Mouse (Mus musculus): ENCODE data around the gene OR5BS1P. TPM values are rescaled to one million over a fixed set of nuclear protein-coding genes. Genes with fewer than 3 reads are reported as not detected.

Gene OR5BS1P
- polyA plus RNA-seq, 1 experiment from 2014 or later, result not detected

- Histone ChIP-seq H3K4me3 (ENCODE audit: low read depth, low read length) (no peak overlapping the region), H3K9me3 (ENCODE audit: control insufficient read depth, low read length) (no peaks in the 10 kb centered on the region), H3K27ac (ENCODE audit: low read depth, low read length) (no peak overlapping the region), H3K4me2 (replicated peaks; ENCODE audit: low read depth, low read length) (no peak overlapping the region), H3K4me1 (replicated peaks; ENCODE audit: control insufficient read depth, insufficient read depth, low read length) (no peaks in the 10 kb centered on the region), H3K36me3 (ENCODE audit: control insufficient read depth, insufficient read depth, low read length) (no peaks in the 10 kb centered on the region), H3K9ac (ENCODE audit: low read depth, low read length) (no peak overlapping the region), H3K27me3 (ENCODE audit: control insufficient read depth, insufficient read depth, low read length) (no peaks in the 10 kb centered on the region)
- WGBS, result 90% methylated on average over 2 of the region's 2 CpGs
- no peak for DNase-seq (ENCODE audit: low spot score)
- ATAC-seq (ENCODE audit: low FRiP score), result no peak
These were observed 21.6 kb downstream of the OR5BS1P start for GRCm38 (mm10) chr15:98491332-98491731.

- Histone ChIP-seq H3K9me3 (ENCODE audit: control insufficient read depth, low read length) (no peaks in the 10 kb centered on the region), H3K4me2 (replicated peaks; ENCODE audit: low read depth, low read length) (no peak within 1 kb of the TSS), H3K9ac (ENCODE audit: low read depth, low read length) (no peak within 1 kb of the TSS), H3K27ac (ENCODE audit: low read depth, low read length) (no peak within 1 kb of the TSS), H3K36me3 (ENCODE audit: control insufficient read depth, insufficient read depth, low read length) (no peaks in the 10 kb centered on the region), H3K4me3 (ENCODE audit: low read depth, low read length) (no peak within 1 kb of the TSS), H3K4me1 (replicated peaks; ENCODE audit: control insufficient read depth, insufficient read depth, low read length) (no peaks in the 10 kb centered on the region), H3K27me3 (ENCODE audit: control insufficient read depth, insufficient read depth, low read length) (no peaks in the 10 kb centered on the region)
- 69% methylated on average over 4 of the region's 4 CpGs for WGBS
- ATAC-seq (ENCODE audit: low FRiP score), result no peak
- no peak for DNase-seq (ENCODE audit: low spot score)
These were observed 22.4 kb downstream of the OR5BS1P start, which contains the start of gene Olfr279 for GRCm38 (mm10) chr15:98492102-98492501. Gene Olfr279 (plus strand): TSS chr15:98492402.

- DNase-seq (ENCODE audit: low spot score) (no peak), ATAC-seq (ENCODE audit: low FRiP score) (no peak)
- 85% methylated on average over 17 of the region's 17 CpGs for whole genome bisulfite sequencing
- H3K4me3 ChIP-seq (ENCODE audit: low read depth, low read length), result no peak overlapping the region
- H3K4me1 ChIP-seq (replicated peaks; ENCODE audit: control insufficient read depth, insufficient read depth, low read length), result no peaks in the 10 kb centered on the region
- H3K9me3 ChIP-seq (ENCODE audit: control insufficient read depth, low read length), result no peaks in the 10 kb centered on the region
- H3K4me2 ChIP-seq (replicated peaks; ENCODE audit: low read depth, low read length), result no peak overlapping the region
- H3K27ac ChIP-seq (ENCODE audit: low read depth, low read length), result no peak overlapping the region
- no peaks in the 10 kb centered on the region for H3K36me3 ChIP-seq (ENCODE audit: control insufficient read depth, insufficient read depth, low read length)
- no peak overlapping the region for H3K9ac ChIP-seq (ENCODE audit: low read depth, low read length)
- no peaks in the 10 kb centered on the region for H3K27me3 ChIP-seq (ENCODE audit: control insufficient read depth, insufficient read depth, low read length)
These were observed 27.9 kb downstream of the OR5BS1P start for GRCm38 (mm10) chr15:98497631-98498030.

GRCm38 (mm10) chr15:98503317-98503716, 33.6 kb downstream of the OR5BS1P start:
- H3K36me3 ChIP-seq (ENCODE audit: control insufficient read depth, insufficient read depth, low read length), result no peaks in the 10 kb centered on the region
- H3K27ac ChIP-seq (ENCODE audit: low read depth, low read length), result no peak overlapping the region
- no peaks in the 10 kb centered on the region for H3K27me3 ChIP-seq (ENCODE audit: control insufficient read depth, insufficient read depth, low read length)
- H3K9me3 ChIP-seq (ENCODE audit: control insufficient read depth, low read length), result no peaks in the 10 kb centered on the region
- DNase-seq (ENCODE audit: low spot score), result no peak
- 90% methylated on average over 3 of the region's 3 CpGs for WGBS
- H3K4me3 ChIP-seq (ENCODE audit: low read depth, low read length), result no peak overlapping the region
- H3K4me2 ChIP-seq (replicated peaks; ENCODE audit: low read depth, low read length), result no peak overlapping the region
- no peak overlapping the region for H3K9ac ChIP-seq (ENCODE audit: low read depth, low read length)
- no peaks in the 10 kb centered on the region for H3K4me1 ChIP-seq (replicated peaks; ENCODE audit: control insufficient read depth, insufficient read depth, low read length)
- ATAC-seq (ENCODE audit: low FRiP score), result no peak

GRCm38 (mm10) chr15:98504514-98504913, 34.8 kb downstream of the OR5BS1P start:
- Histone ChIP-seq H3K9me3 (ENCODE audit: control insufficient read depth, low read length) (no peaks in the 10 kb centered on the region), H3K27me3 (ENCODE audit: control insufficient read depth, insufficient read depth, low read length) (no peaks in the 10 kb centered on the region), H3K9ac (ENCODE audit: low read depth, low read length) (no peak overlapping the region), H3K4me3 (ENCODE audit: low read depth, low read length) (no peak overlapping the region), H3K4me2 (replicated peaks; ENCODE audit: low read depth, low read length) (no peak overlapping the region), H3K4me1 (replicated peaks; ENCODE audit: control insufficient read depth, insufficient read depth, low read length) (no peaks in the 10 kb centered on the region), H3K27ac (ENCODE audit: low read depth, low read length) (no peak overlapping the region), H3K36me3 (ENCODE audit: control insufficient read depth, insufficient read depth, low read length) (no peaks in the 10 kb centered on the region)
- no peak for ATAC-seq (ENCODE audit: low FRiP score)
- WGBS, result 17% methylated on average over 18 of the region's 18 CpGs
- DNase-seq (ENCODE audit: low spot score), result peak; percentile 84

GRCm38 (mm10) chr15:98506253-98506957, 36.7 kb downstream of the OR5BS1P start:
- no peaks in the 10 kb centered on the region for H3K9me3 ChIP-seq (ENCODE audit: control insufficient read depth, low read length)
- no peak overlapping the region for H3K4me2 ChIP-seq (replicated peaks; ENCODE audit: low read depth, low read length)
- H3K4me1 ChIP-seq (replicated peaks; ENCODE audit: control insufficient read depth, insufficient read depth, low read length), result no peaks in the 10 kb centered on the region
- 82% methylated on average over 9 of the region's 9 CpGs for WGBS
- H3K27ac ChIP-seq (ENCODE audit: low read depth, low read length), result no peak overlapping the region
- H3K36me3 ChIP-seq (ENCODE audit: control insufficient read depth, insufficient read depth, low read length), result no peaks in the 10 kb centered on the region
- no peaks in the 10 kb centered on the region for H3K27me3 ChIP-seq (ENCODE audit: control insufficient read depth, insufficient read depth, low read length)
- no peak for ATAC-seq (ENCODE audit: low FRiP score)
- no peak overlapping the region for H3K9ac ChIP-seq (ENCODE audit: low read depth, low read length)
- no peak overlapping the region for H3K4me3 ChIP-seq (ENCODE audit: low read depth, low read length)
- DNase-seq (ENCODE audit: low spot score), result no peak

GRCm38 (mm10) chr15:98507321-98507720, 37.6 kb downstream of the OR5BS1P start:
- H3K36me3 ChIP-seq (ENCODE audit: control insufficient read depth, insufficient read depth, low read length), result no peaks in the 10 kb centered on the region
- DNase-seq (ENCODE audit: low spot score) (no peak), ATAC-seq (ENCODE audit: low FRiP score) (no peak)
- H3K4me3 ChIP-seq (ENCODE audit: low read depth, low read length), result no peak overlapping the region
- no peak overlapping the region for H3K4me2 ChIP-seq (replicated peaks; ENCODE audit: low read depth, low read length)
- no peaks in the 10 kb centered on the region for H3K27me3 ChIP-seq (ENCODE audit: control insufficient read depth, insufficient read depth, low read length)
- no peak overlapping the region for H3K9ac ChIP-seq (ENCODE audit: low read depth, low read length)
- H3K4me1 ChIP-seq (replicated peaks; ENCODE audit: control insufficient read depth, insufficient read depth, low read length), result no peaks in the 10 kb centered on the region
- H3K27ac ChIP-seq (ENCODE audit: low read depth, low read length), result no peak overlapping the region
- H3K9me3 ChIP-seq (ENCODE audit: control insufficient read depth, low read length), result no peaks in the 10 kb centered on the region
- WGBS, result 90% methylated on average over 5 of the region's 6 CpGs

GRCm38 (mm10) chr15:98509387-98509786, 39.7 kb downstream of the OR5BS1P start:
- Histone ChIP-seq H3K27ac (ENCODE audit: low read depth, low read length) (no peak overlapping the region), H3K4me3 (ENCODE audit: low read depth, low read length) (no peak overlapping the region), H3K4me2 (replicated peaks; ENCODE audit: low read depth, low read length) (no peak overlapping the region), H3K27me3 (ENCODE audit: control insufficient read depth, insufficient read depth, low read length) (no peaks in the 10 kb centered on the region), H3K9me3 (ENCODE audit: control insufficient read depth, low read length) (no peaks in the 10 kb centered on the region), H3K9ac (ENCODE audit: low read depth, low read length) (no peak overlapping the region), H3K36me3 (ENCODE audit: control insufficient read depth, insufficient read depth, low read length) (no peaks in the 10 kb centered on the region), H3K4me1 (replicated peaks; ENCODE audit: control insufficient read depth, insufficient read depth, low read length) (no peaks in the 10 kb centered on the region)
- DNase-seq (ENCODE audit: low spot score), result no peak
- no peak for ATAC-seq (ENCODE audit: low FRiP score)
- WGBS, result 60% methylated on average over 2 of the region's 2 CpGs
